Mouse (Mus musculus): ENCODE measurements at regions not wholly inside any gene's neighbourhood (a gene's known extent, or its start where the extent isn't known, plus 50 kb on each side); places are given as distances from the start of the nearest gene placed in this dataset.

GRCm38 (mm10) chr10:99423406-99423805, 160.4 kb downstream of the Dusp6 start:
- 86% methylated on average over 5 of the region's 5 CpGs for WGBS
- no peak for ATAC-seq (ENCODE audit: low FRiP score)
- H3K4me1 ChIP-seq, result peaks cover 3% of the 10 kb centered on the region; the same call in 1 of the 2 replicates
- H3K4me3 ChIP-seq, result no peak overlapping the region
- no peaks in the 10 kb centered on the region for H3K27me3 ChIP-seq
- no peak overlapping the region for H3K9ac ChIP-seq
- H3K9me3 ChIP-seq (replicated peaks), result no peaks in the 10 kb centered on the region
- no peaks in the 10 kb centered on the region for H3K36me3 ChIP-seq
- no peak overlapping the region for H3K4me2 ChIP-seq (replicated peaks)
- H3K27ac ChIP-seq, result no peak overlapping the region

- H3K27me3 ChIP-seq, result no peaks in the 10 kb centered on the region
- no peak for ATAC-seq (ENCODE audit: low FRiP score)
- H3K4me2 ChIP-seq (replicated peaks), result no peak overlapping the region
- H3K4me3 ChIP-seq, result no peak overlapping the region
- H3K4me1 ChIP-seq, result no peaks in the 10 kb centered on the region
- no peak overlapping the region for H3K9ac ChIP-seq
- H3K9me3 ChIP-seq (replicated peaks), result no peaks in the 10 kb centered on the region
- H3K27ac ChIP-seq, result no peak overlapping the region
- H3K36me3 ChIP-seq, result no peaks in the 10 kb centered on the region
- 88% methylated on average over 4 of the region's 4 CpGs for WGBS
These were observed 162.2 kb downstream of the Dusp6 start for GRCm38 (mm10) chr10:99425265-99425664.

GRCm38 (mm10) chr10:99430175-99430574, 167.1 kb downstream of the Dusp6 start:
- Histone ChIP-seq H3K36me3 (no peaks in the 10 kb centered on the region), H3K9ac (no peak overlapping the region), H3K9me3 (replicated peaks) (no peaks in the 10 kb centered on the region), H3K4me3 (no peak overlapping the region), H3K4me1 (peaks cover 4% of the 10 kb centered on the region), H3K4me2 (replicated peaks) (no peak overlapping the region), H3K27ac (no peak overlapping the region), H3K27me3 (no peaks in the 10 kb centered on the region)
- no peak for ATAC-seq (ENCODE audit: low FRiP score)
- 68% methylated on average over 9 of the region's 9 CpGs for WGBS

- H3K36me3 ChIP-seq, result no peaks in the 10 kb centered on the region
- no peak overlapping the region for H3K4me2 ChIP-seq (replicated peaks)
- ATAC-seq (ENCODE audit: low FRiP score), result no peak
- H3K4me1 ChIP-seq, result peaks cover 4% of the 10 kb centered on the region
- H3K27ac ChIP-seq, result no peak overlapping the region
- no peak overlapping the region for H3K9ac ChIP-seq
- H3K4me3 ChIP-seq, result no peak overlapping the region
- H3K27me3 ChIP-seq, result no peaks in the 10 kb centered on the region
- WGBS, result 60% methylated on average over 16 of the region's 16 CpGs
- H3K9me3 ChIP-seq (replicated peaks), result no peaks in the 10 kb centered on the region
These were observed 167.9 kb downstream of the Dusp6 start for GRCm38 (mm10) chr10:99430669-99431561.

- Histone ChIP-seq H3K9me3 (replicated peaks) (no peaks in the 10 kb centered on the region), H3K27me3 (no peaks in the 10 kb centered on the region), H3K4me2 (replicated peaks) (no peak overlapping the region), H3K4me1 (0 out of 2 replicates have a peak, but pooled peaks cover 3% of the 10 kb centered on the region), H3K27ac (no peak overlapping the region), H3K9ac (no peak overlapping the region), H3K36me3 (no peaks in the 10 kb centered on the region), H3K4me3 (no peak overlapping the region)
- ATAC-seq (ENCODE audit: low FRiP score), result no peak
These were observed 174.0 kb downstream of the Dusp6 start for GRCm38 (mm10) chr10:99437060-99437459.

GRCm38 (mm10) chr10:99440169-99440568, 177.1 kb downstream of the Dusp6 start:
- Histone ChIP-seq H3K9me3 (replicated peaks) (peaks cover 4% of the 10 kb centered on the region), H3K36me3 (no peaks in the 10 kb centered on the region), H3K9ac (no peak overlapping the region), H3K27ac (no peak overlapping the region), H3K27me3 (no peaks in the 10 kb centered on the region), H3K4me2 (replicated peaks) (no peak overlapping the region), H3K4me1 (0 out of 2 replicates have a peak, but pooled peaks cover 5% of the 10 kb centered on the region), H3K4me3 (no peak overlapping the region)
- 91% methylated on average over 5 of the region's 5 CpGs for WGBS
- ATAC-seq (ENCODE audit: low FRiP score), result no peak

GRCm38 (mm10) chr10:99441014-99441413, 178.0 kb downstream of the Dusp6 start:
- H3K4me2 ChIP-seq (replicated peaks), result no peak overlapping the region
- H3K27ac ChIP-seq, result no peak overlapping the region
- ATAC-seq (ENCODE audit: low FRiP score), result no peak
- no peak overlapping the region for H3K9ac ChIP-seq
- H3K4me1 ChIP-seq, result 0 out of 2 replicates have a peak, but pooled peaks cover 5% of the 10 kb centered on the region
- H3K4me3 ChIP-seq, result no peak overlapping the region
- no peaks in the 10 kb centered on the region for H3K27me3 ChIP-seq
- no peaks in the 10 kb centered on the region for H3K36me3 ChIP-seq
- peaks cover 7% of the 10 kb centered on the region for H3K9me3 ChIP-seq (replicated peaks)
- WGBS, result 53% methylated on average over 6 of the region's 6 CpGs

GRCm38 (mm10) chr10:99441931-99442330, 178.9 kb downstream of the Dusp6 start:
- Histone ChIP-seq H3K9me3 (replicated peaks) (peaks cover 7% of the 10 kb centered on the region), H3K36me3 (no peaks in the 10 kb centered on the region), H3K4me1 (0 out of 2 replicates have a peak, but pooled peaks cover 5% of the 10 kb centered on the region), H3K27ac (no peak overlapping the region), H3K27me3 (no peaks in the 10 kb centered on the region), H3K9ac (no peak overlapping the region), H3K4me2 (replicated peaks) (no peak overlapping the region), H3K4me3 (no peak overlapping the region)
- WGBS, result 46% methylated on average over 10 of the region's 10 CpGs
- no peak for ATAC-seq (ENCODE audit: low FRiP score)

GRCm38 (mm10) chr10:99443453-99444170, 180.6 kb downstream of the Dusp6 start:
- H3K4me2 ChIP-seq (replicated peaks), result no peak overlapping the region
- H3K27me3 ChIP-seq, result no peaks in the 10 kb centered on the region
- ATAC-seq (ENCODE audit: low FRiP score), result no peak
- 89% methylated on average over 18 of the region's 18 CpGs for WGBS
- H3K9ac ChIP-seq, result no peak overlapping the region
- H3K36me3 ChIP-seq, result no peaks in the 10 kb centered on the region
- H3K9me3 ChIP-seq (replicated peaks), result peaks cover 7% of the 10 kb centered on the region
- no peak overlapping the region for H3K27ac ChIP-seq
- H3K4me1 ChIP-seq, result 0 out of 2 replicates have a peak, but pooled peaks cover 5% of the 10 kb centered on the region
- H3K4me3 ChIP-seq, result no peak overlapping the region

GRCm38 (mm10) chr10:99450714-99451625, 187.9 kb downstream of the Dusp6 start:
- WGBS, result 31% methylated on average over 9 of the region's 9 CpGs
- Histone ChIP-seq H3K4me1 (peaks cover 16% of the 10 kb centered on the region), H3K4me3 (no peak overlapping the region), H3K27me3 (no peaks in the 10 kb centered on the region), H3K9me3 (replicated peaks) (no peaks in the 10 kb centered on the region), H3K27ac (peak overlapping the region; percentile 32; the same call in 1 of the 2 replicates), H3K9ac (no peak overlapping the region), H3K36me3 (no peaks in the 10 kb centered on the region), H3K4me2 (replicated peaks) (no peak overlapping the region)
- ATAC-seq (ENCODE audit: low FRiP score), result peak; percentile 84

GRCm38 (mm10) chr10:99451639-99452417, 188.8 kb downstream of the Dusp6 start:
- H3K4me2 ChIP-seq (replicated peaks), result no peak overlapping the region
- H3K27ac ChIP-seq, result peak overlapping the region; percentile 46
- peaks cover 16% of the 10 kb centered on the region for H3K4me1 ChIP-seq
- no peaks in the 10 kb centered on the region for H3K36me3 ChIP-seq
- H3K9me3 ChIP-seq (replicated peaks), result no peaks in the 10 kb centered on the region
- ATAC-seq (ENCODE audit: low FRiP score), result peak; percentile 68; the same call in 1 of the 2 replicates
- no peak overlapping the region for H3K9ac ChIP-seq
- H3K27me3 ChIP-seq, result no peaks in the 10 kb centered on the region
- no peak overlapping the region for H3K4me3 ChIP-seq
- 16% methylated on average over 10 of the region's 10 CpGs for WGBS

Data from hindbrain, embryonic 12.5 days (tissue).